Mouse (Mus musculus) midbrain, embryonic 12.5 days (tissue): ENCODE measurements at regions not wholly inside any gene's neighbourhood (a gene's known extent, or its start where the extent isn't known, plus 50 kb on each side); places are given as distances from the start of the nearest gene placed in this dataset.

Experiments
- ATAC-seq: fragments of 200-750 bp; cut with Nextera tagmentation; 2 replicates; pipeline ENCODE4 v1.8.0; 2017; ENCODE audit warnings: low read depth, moderate TSS enrichment, moderate library complexity; ENCODE audit not compliant: low FRiP score
- H3K27ac ChIP-seq: fragments of 300-500 bp; sonication (generic); replicated peaks from 2 replicates; pipeline ENCODE4 v1.5.1; 2016; ENCODE audit warnings: mild to moderate bottlenecking
- H3K27me3 ChIP-seq: fragments of 300-500 bp; sonication (generic); 2 replicates; pipeline ENCODE4 v1.6.1; 2016; ENCODE audit warnings: mild to moderate bottlenecking
- H3K36me3 ChIP-seq: fragments of 300-500 bp; sonication (generic); 2 replicates; pipeline ENCODE4 v1.6.1; 2016
- H3K4me1 ChIP-seq: fragments of 300-500 bp; sonication (generic); 2 replicates; pipeline ENCODE4 v1.6.1; 2016
- H3K4me2 ChIP-seq: fragments of 300-500 bp; sonication (generic); replicated peaks from 2 replicates; pipeline ENCODE4 v1.6.1; 2016; ENCODE audit warnings: mild to moderate bottlenecking, moderate library complexity
- H3K4me3 ChIP-seq: fragments of 300-500 bp; sonication (generic); 2 replicates; pipeline ENCODE4 v1.5.1; 2016; ENCODE audit warnings: mild to moderate bottlenecking
- H3K9ac ChIP-seq: fragments of 300-500 bp; sonication (generic); replicated peaks from 2 replicates; pipeline ENCODE4 v1.6.1; 2016; ENCODE audit warnings: mild to moderate bottlenecking, moderate library complexity
- H3K9me3 ChIP-seq: fragments of 300-500 bp; sonication (generic); 2 replicates; pipeline ENCODE4 v1.6.1; 2016; ENCODE audit warnings: mild to moderate bottlenecking
- WGBS: fragments of 180-500 bp; shearing (Covaris S2); methylation state at CpG from one replicate; pipeline ENCODE4 v1.1.7; 2016; 5-methylcytosine and 5-hydroxymethylcytosine counted together

DNA sequence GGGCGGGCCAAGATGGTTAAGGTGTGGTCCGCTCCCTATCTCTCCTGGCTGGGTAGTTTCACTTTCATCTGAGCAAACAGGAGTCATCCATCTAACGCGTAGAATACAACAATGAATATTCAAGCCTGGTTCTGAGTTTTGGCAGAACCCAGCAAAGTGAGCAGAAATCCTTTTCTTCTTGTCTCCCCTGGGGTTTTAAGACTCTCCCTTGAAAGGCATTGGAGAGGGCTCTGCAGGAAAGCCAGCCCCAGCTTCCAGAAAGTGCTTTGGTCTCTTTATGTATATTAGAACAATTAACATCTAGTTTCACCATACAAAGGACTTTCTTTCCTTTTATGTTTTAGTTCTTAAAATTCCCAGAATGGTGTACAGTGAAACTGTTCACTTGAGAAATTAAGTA is 458.5 kb upstream of the Gm765 start:
- H3K4me1 ChIP-seq: 0 out of 2 replicates have a peak, but pooled peaks cover 3% of the 10 kb centered on the region
- no peaks in the 10 kb centered on the region for H3K9me3 ChIP-seq
- no peak overlapping the region for H3K4me2 ChIP-seq
- H3K9ac ChIP-seq: no peak overlapping the region
- no peaks in the 10 kb centered on the region for H3K27me3 ChIP-seq
- ATAC-seq: no peak
- H3K36me3 ChIP-seq: no peaks in the 10 kb centered on the region
- H3K27ac ChIP-seq: no peak overlapping the region
- no peak overlapping the region for H3K4me3 ChIP-seq
- 78% methylated on average over 4 of the region's 4 CpGs for WGBS

- Histone ChIP-seq H3K4me2 (no peak overlapping the region), H3K27me3 (no peaks in the 10 kb centered on the region), H3K4me3 (no peak overlapping the region), H3K9me3 (no peaks in the 10 kb centered on the region), H3K9ac (no peak overlapping the region), H3K4me1 (0 out of 2 replicates have a peak, but pooled peaks cover 3% of the 10 kb centered on the region), H3K27ac (no peak overlapping the region), H3K36me3 (no peaks in the 10 kb centered on the region)
- no peak for ATAC-seq
- WGBS: 82% methylated on average over 8 of the region's 8 CpGs
These were observed 457.5 kb upstream of the Gm765 start for GRCm38 (mm10) chr6:98800040-98800439.

GRCm38 (mm10) chr6:98797778-98798177 is 455.2 kb upstream of the Gm765 start:
- Histone ChIP-seq H3K4me2 (no peak overlapping the region), H3K4me1 (0 out of 2 replicates have a peak, but pooled peaks cover 3% of the 10 kb centered on the region), H3K36me3 (no peaks in the 10 kb centered on the region), H3K9ac (no peak overlapping the region), H3K27me3 (no peaks in the 10 kb centered on the region), H3K4me3 (no peak overlapping the region), H3K9me3 (no peaks in the 10 kb centered on the region), H3K27ac (no peak overlapping the region)
- WGBS: 92% methylated on average over 3 of the region's 3 CpGs
- ATAC-seq: no peak

DNA sequence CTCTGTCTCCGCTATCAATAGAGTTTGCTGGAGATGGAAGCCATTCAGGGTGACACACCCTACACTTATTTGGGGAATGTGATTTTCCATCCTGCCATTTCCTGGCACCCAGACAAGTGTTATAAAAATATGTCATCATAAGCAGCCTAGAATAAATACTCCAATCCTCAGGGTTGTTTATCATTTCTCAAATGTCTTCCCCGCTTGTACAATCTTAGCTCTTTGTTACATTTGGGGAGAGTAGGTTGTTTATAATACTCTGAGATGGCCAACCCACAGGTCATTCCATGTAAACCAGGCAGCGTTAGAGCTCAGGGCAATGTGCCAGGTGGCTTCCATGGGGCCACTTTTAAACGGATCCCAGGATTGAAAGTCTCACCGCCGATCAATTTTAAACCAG is 454.8 kb upstream of the Gm765 start:
- Histone ChIP-seq H3K4me3 (no peak overlapping the region), H3K27ac (no peak overlapping the region)

DNA sequence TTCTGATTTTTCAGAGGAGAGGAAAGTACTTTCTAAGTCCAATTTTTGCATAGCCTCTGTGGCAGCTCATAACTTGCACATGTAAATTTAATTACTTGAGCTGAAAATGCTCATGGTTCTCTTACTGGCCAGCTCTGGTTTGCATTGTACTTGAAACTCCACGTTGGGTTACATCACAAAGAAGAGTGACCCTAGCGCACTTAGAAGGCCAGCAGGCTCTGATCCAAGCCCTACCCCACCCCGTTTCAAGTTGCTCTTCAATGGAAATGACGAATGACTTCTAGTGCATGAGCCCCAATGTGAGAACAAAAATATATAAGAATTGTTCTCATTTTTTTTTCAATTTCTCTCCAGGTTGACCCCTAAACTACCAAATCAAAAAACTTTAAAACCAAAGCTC is 454.1 kb upstream of the Gm765 start:
- 81% methylated on average over 4 of the region's 4 CpGs for WGBS
- no peaks in the 10 kb centered on the region for H3K27me3 ChIP-seq
- ATAC-seq: no peak
- 0 out of 2 replicates have a peak, but pooled peaks cover 3% of the 10 kb centered on the region for H3K4me1 ChIP-seq
- no peak overlapping the region for H3K9ac ChIP-seq
- no peak overlapping the region for H3K27ac ChIP-seq
- no peak overlapping the region for H3K4me2 ChIP-seq
- H3K36me3 ChIP-seq: no peaks in the 10 kb centered on the region
- H3K9me3 ChIP-seq: no peaks in the 10 kb centered on the region
- no peak overlapping the region for H3K4me3 ChIP-seq

More for the DNA sequence above, 454.8 kb upstream of the Gm765 start:
- WGBS: 88% methylated on average over 6 of the region's 6 CpGs
- H3K9ac ChIP-seq: no peak overlapping the region
- no peak for ATAC-seq
- H3K9me3 ChIP-seq: no peaks in the 10 kb centered on the region
- 0 out of 2 replicates have a peak, but pooled peaks cover 3% of the 10 kb centered on the region for H3K4me1 ChIP-seq
- H3K27me3 ChIP-seq: no peaks in the 10 kb centered on the region
- H3K36me3 ChIP-seq: no peaks in the 10 kb centered on the region
- no peak overlapping the region for H3K4me2 ChIP-seq

DNA sequence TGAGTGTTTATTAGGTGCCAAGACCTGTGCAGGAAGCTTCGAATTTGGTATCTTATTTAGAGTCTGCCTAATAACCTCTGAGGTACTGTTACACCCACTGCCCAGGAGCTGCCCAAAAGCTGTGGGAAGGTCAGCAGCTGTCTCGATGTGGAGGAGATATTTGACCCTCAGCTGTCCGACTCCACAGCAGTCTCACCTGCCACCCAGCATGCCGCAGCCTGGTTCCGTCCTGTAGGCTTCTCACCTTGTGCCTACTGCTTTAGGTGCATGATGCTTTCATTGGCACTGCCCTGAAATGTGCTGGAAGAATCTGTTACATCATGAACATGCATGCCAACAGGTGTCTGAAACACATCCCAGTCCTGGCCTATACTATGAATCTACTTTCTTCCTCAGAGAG is 444.9 kb upstream of the Gm765 start:
- Histone ChIP-seq H3K36me3 (no peaks in the 10 kb centered on the region), H3K9me3 (no peaks in the 10 kb centered on the region), H3K4me2 (no peak overlapping the region), H3K4me1 (no peaks in the 10 kb centered on the region), H3K4me3 (no peak overlapping the region), H3K9ac (no peak overlapping the region), H3K27me3 (no peaks in the 10 kb centered on the region), H3K27ac (no peak overlapping the region)
- 84% methylated on average over 5 of the region's 5 CpGs for whole genome bisulfite sequencing
- no peak for ATAC-seq

DNA sequence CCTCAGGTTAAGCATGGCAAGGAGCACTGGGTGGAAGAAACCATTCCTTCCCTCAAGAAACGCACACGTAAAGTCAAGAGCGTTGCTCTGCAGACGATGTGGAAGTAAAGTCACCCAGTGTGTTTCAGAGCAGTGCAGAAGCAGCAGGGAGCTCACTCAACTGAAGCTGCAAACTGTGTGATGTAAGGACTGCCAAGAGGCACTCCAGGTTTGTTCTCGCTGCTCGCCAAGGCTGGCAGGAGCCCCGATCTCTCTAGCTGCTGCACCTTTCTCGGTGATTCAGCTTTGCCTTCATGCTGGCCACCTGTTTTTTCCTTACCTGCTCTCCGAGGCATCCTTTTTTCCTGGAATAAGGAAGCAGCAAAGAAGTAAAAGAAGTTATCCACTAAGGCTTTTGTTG is 439.5 kb upstream of the Gm765 start:
- no peaks in the 10 kb centered on the region for H3K27me3 ChIP-seq
- no peak overlapping the region for H3K27ac ChIP-seq
- H3K9ac ChIP-seq: no peak overlapping the region
- no peaks in the 10 kb centered on the region for H3K36me3 ChIP-seq
- 89% methylated on average over 9 of the region's 9 CpGs for WGBS
- H3K9me3 ChIP-seq: no peaks in the 10 kb centered on the region
- H3K4me3 ChIP-seq: no peak overlapping the region
- no peak for ATAC-seq
- H3K4me2 ChIP-seq: no peak overlapping the region
- H3K4me1 ChIP-seq: no peaks in the 10 kb centered on the region

- Histone ChIP-seq H3K4me3 (no peak overlapping the region), H3K9ac (no peak overlapping the region), H3K27ac (no peak overlapping the region), H3K27me3 (no peaks in the 10 kb centered on the region), H3K4me2 (no peak overlapping the region), H3K9me3 (no peaks in the 10 kb centered on the region), H3K36me3 (no peaks in the 10 kb centered on the region), H3K4me1 (no peaks in the 10 kb centered on the region)
- 93% methylated on average over 1 of the region's 1 CpGs for WGBS
- ATAC-seq: no peak
These were observed 433.2 kb upstream of the Gm765 start for GRCm38 (mm10) chr6:98775780-98776179.

DNA sequence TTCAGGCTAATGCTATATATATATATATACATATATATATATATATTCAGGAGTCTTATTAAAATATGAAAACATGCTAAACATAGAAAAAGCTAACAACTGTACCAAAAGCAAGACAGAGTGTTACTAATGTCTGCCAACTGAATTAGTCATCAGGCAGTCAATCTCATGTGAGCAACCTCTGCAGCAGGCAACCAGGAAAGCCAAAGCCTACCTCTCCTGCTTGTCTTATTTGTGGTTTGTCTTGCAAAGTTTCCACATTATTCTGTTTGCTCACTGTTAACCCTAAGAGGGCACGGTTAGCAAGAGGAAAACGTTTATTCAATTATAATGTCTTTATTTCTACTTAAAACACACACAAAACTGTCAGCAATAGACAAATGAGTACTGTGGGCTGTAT is 427.4 kb upstream of the Gm765 start:
- WGBS: 74% methylated on average over 2 of the region's 2 CpGs

DNA sequence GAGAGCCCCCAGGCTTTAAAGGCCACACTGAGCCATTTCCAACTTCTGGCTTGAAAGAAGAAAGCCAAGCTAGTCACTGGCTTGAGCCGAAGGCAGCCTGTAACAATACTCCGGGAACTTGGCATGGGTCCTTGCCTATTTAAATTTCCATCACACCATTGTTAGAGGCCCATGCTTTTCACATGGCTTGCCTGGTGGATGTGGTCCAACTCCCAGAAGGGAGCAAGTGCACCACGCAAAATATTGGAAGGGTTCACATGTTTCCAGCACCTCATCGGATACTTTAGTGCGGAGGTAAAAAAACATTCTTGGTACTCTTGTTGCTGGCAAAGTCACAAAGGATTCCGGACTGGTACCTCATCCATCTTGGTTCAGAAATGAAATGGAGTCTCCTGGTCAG is 426.8 kb upstream of the Gm765 start:
- 87% methylated on average over 6 of the region's 6 CpGs for WGBS
- Histone ChIP-seq H3K9ac (no peak overlapping the region), H3K9me3 (no peaks in the 10 kb centered on the region), H3K4me3 (no peak overlapping the region), H3K27me3 (0 out of 2 replicates have a peak, but pooled peaks cover 7% of the 10 kb centered on the region), H3K27ac (no peak overlapping the region), H3K4me1 (peaks cover 17% of the 10 kb centered on the region), H3K4me2 (no peak overlapping the region), H3K36me3 (no peaks in the 10 kb centered on the region)
- no peak for ATAC-seq

More for the DNA sequence above, 427.4 kb upstream of the Gm765 start:
- H3K27ac ChIP-seq: no peak overlapping the region
- H3K4me3 ChIP-seq: no peak overlapping the region
- no peaks in the 10 kb centered on the region for H3K9me3 ChIP-seq
- 0 out of 2 replicates have a peak, but pooled peaks cover 7% of the 10 kb centered on the region for H3K27me3 ChIP-seq
- ATAC-seq: no peak
- peaks cover 17% of the 10 kb centered on the region for H3K4me1 ChIP-seq
- no peak overlapping the region for H3K4me2 ChIP-seq
- H3K9ac ChIP-seq: no peak overlapping the region
- no peaks in the 10 kb centered on the region for H3K36me3 ChIP-seq

- 0 out of 2 replicates have a peak, but pooled peaks cover 7% of the 10 kb centered on the region for H3K27me3 ChIP-seq
- ATAC-seq: peak; percentile 41; the same call in 1 of the 2 replicates
These were observed 425.3 kb upstream of the Gm765 start for GRCm38 (mm10) chr6:98767858-98768336.

GRCm38 (mm10) chr6:98754487-98754886 is 411.9 kb upstream of the Gm765 start:
- H3K4me3 ChIP-seq: no peak overlapping the region
- 74% methylated on average over 2 of the region's 2 CpGs for WGBS
- H3K4me2 ChIP-seq: no peak overlapping the region
- no peak overlapping the region for H3K27ac ChIP-seq
- no peaks in the 10 kb centered on the region for H3K4me1 ChIP-seq
- H3K27me3 ChIP-seq: no peaks in the 10 kb centered on the region
- ATAC-seq: no peak
- no peaks in the 10 kb centered on the region for H3K9me3 ChIP-seq
- H3K9ac ChIP-seq: no peak overlapping the region
- no peaks in the 10 kb centered on the region for H3K36me3 ChIP-seq

More at GRCm38 (mm10) chr6:98767858-98768336, 425.3 kb upstream of the Gm765 start:
- no peak overlapping the region for H3K27ac ChIP-seq
- H3K9me3 ChIP-seq: no peaks in the 10 kb centered on the region
- WGBS: 54% methylated on average over 7 of the region's 7 CpGs
- no peak overlapping the region for H3K4me2 ChIP-seq
- no peak overlapping the region for H3K9ac ChIP-seq
- H3K4me3 ChIP-seq: no peak overlapping the region
- peaks cover 17% of the 10 kb centered on the region for H3K4me1 ChIP-seq
- no peaks in the 10 kb centered on the region for H3K36me3 ChIP-seq

DNA sequence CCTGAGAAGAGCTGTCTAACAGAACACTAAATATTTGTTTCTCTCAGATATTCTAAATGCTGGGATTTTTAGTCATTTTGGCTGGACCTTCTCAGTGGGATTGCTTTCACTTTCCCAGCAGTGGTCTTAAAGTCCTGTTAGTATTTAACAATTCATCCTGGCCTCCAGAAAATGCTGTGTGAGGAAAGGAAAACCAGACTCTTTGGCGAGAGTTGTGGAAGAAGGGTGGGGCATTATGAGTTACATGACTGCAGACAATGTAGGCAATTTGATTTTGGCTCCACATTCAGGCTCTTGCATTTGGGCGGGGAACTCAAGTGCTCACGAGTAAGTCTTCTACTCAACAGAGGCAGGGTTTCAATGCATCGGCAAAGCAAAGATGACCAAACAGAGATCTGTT is 406.1 kb upstream of the Gm765 start:
- Histone ChIP-seq H3K4me2 (no peak overlapping the region), H3K4me1 (no peaks in the 10 kb centered on the region), H3K27me3 (no peaks in the 10 kb centered on the region), H3K36me3 (no peaks in the 10 kb centered on the region), H3K27ac (no peak overlapping the region), H3K9me3 (no peaks in the 10 kb centered on the region), H3K9ac (no peak overlapping the region), H3K4me3 (no peak overlapping the region)
- WGBS: 85% methylated on average over 4 of the region's 4 CpGs
- ATAC-seq: no peak
